Mouse (Mus musculus) spleen, adult 2 months (tissue): ENCODE measurements around the gene Slc43a1. TPM values are rescaled to one million over a fixed set of nuclear protein-coding genes. Genes with fewer than 3 reads are reported as not detected.

Source experiments
- DNase-seq, 2 experiments: peaks; one replicate each; pipeline versions ENCODE4 v3.0.0 to v3.0.0-alpha.2; 2012 to 2021; ENCODE audit warnings: low spot score in 2 of 2, low read depth in 1 of 2
- H3K27ac ChIP-seq: fragments of 200-500 bp; 2 replicates; pipeline ENCODE4 v1.5.1; 2012; ENCODE audit warnings: low read length, inconsistent platforms; ENCODE audit not compliant: insufficient read depth
- H3K27me3 ChIP-seq: fragments of 200-500 bp; 2 replicates; pipeline ENCODE4 v1.6.1; 2012; ENCODE audit warnings: mild to moderate bottlenecking, moderate library complexity, low read length, inconsistent platforms; ENCODE audit not compliant: control insufficient read depth, insufficient read depth
- H3K36me3 ChIP-seq: fragments of 200-500 bp; 2 replicates; pipeline ENCODE4 v1.6.1; 2012; ENCODE audit warnings: mild to moderate bottlenecking, low read length, inconsistent platforms; ENCODE audit not compliant: control insufficient read depth, insufficient read depth
- H3K4me1 ChIP-seq: fragments of 200-500 bp; 2 replicates; pipeline ENCODE4 v1.6.1; 2011; ENCODE audit warnings: inconsistent platforms; ENCODE audit not compliant: control insufficient read depth, insufficient read depth, insufficient read length
- H3K4me3 ChIP-seq: fragments of 200-500 bp; 2 replicates; pipeline ENCODE4 v1.5.1; 2011; ENCODE audit warnings: mild to moderate bottlenecking, inconsistent platforms; ENCODE audit not compliant: insufficient read depth, insufficient read length; ENCODE audit errors: extremely low read depth
- CTCF ChIP-seq: fragments of 200-500 bp; IDR thresholded peaks from 2 replicates; pipeline ENCODE4 v1.5.1; 2011; ENCODE audit warnings: mild to moderate bottlenecking, inconsistent platforms; ENCODE audit not compliant: insufficient read depth, insufficient read length, insufficient replicate concordance; ENCODE audit errors: extremely low read depth
- POLR2A ChIP-seq: fragments of 200-500 bp; IDR thresholded peaks from 2 replicates; pipeline ENCODE4 v1.6.1; 2011; ENCODE audit warnings: low read depth, low read length, inconsistent platforms
- WGBS: fragments of 180-500 bp; shearing (Covaris S2); methylation state at CpG from one replicate; pipeline ENCODE4 v1.1.7; 2018; 5-methylcytosine and 5-hydroxymethylcytosine counted together
- polyA plus RNA-seq: library from polyadenylated mRNA; depleted of rRNA; stranded (reverse); fragments of >200 nt; gene quantifications from 2 replicates; pipeline ENCODE4 v1.2.3, GENCODE M21; 2012

The Slc43a1 gene
- polyA plus RNA-seq, 1 experiment: 70.0 TPM

DNA sequence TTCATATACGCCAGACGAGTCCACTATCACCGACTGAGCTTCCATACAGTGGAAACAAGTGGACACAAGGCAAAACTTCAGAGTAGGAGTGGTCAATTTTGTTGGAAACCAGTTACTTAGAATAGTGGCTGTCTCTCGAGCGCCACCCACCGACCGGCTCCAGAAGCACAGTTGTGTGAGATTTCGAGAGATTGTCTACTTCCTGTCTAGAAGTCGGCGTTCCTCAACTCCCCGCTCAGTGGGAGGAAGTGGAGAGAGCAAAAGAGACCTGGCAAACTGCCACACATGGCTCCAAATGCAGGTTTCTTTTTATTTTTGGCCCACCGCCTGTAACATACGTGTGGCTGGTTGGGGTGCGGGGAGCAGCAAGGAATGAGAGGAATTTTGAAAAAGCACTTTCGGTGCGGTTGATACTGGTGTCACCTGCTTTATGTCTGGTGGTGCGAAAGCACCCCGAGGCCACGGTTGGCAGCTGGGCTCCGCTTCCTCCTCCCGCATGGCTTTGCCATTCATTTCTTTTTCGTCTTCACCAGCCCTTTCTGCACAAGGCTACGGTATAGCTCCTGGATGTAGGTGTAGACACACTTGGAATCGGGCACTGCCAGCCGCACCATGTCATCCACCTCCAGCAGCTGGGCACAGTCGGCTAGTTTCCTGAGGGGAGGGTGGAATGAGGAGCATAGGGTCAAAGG, 27.6 kb upstream of the Slc43a1 start:
- TF ChIP-seq POLR2A: no peak; the same call in 1 of the 2 replicates
- TF ChIP-seq CTCF: peak; percentile 69; the same call in 1 of the 2 replicates
- H3K36me3 ChIP-seq: no peaks in the 10 kb centered on the region
- H3K4me3 ChIP-seq: peak overlapping the region; percentile 23; the same call in 1 of the 2 replicates
- no peaks in the 10 kb centered on the region; the same call in 1 of the 2 replicates for H3K4me1 ChIP-seq
- peak overlapping the region; percentile 11; the same call in 1 of the 2 replicates for H3K27ac ChIP-seq
- peak; percentile 56 to 74 for DNase-seq
- 39% methylated on average over 26 of the region's 26 CpGs for WGBS
- no peaks in the 10 kb centered on the region for H3K27me3 ChIP-seq

GRCm38 (mm10) chr2:84811880-84812279, 26.8 kb upstream of the Slc43a1 start:
- no peak overlapping the region for H3K4me3 ChIP-seq
- no peaks in the 10 kb centered on the region; the same call in 1 of the 2 replicates for H3K4me1 ChIP-seq
- TF ChIP-seq CTCF: no peak
- no peak for TF ChIP-seq POLR2A
- DNase-seq: no peak
- WGBS: 75% methylated on average over 7 of the region's 7 CpGs
- no peaks in the 10 kb centered on the region for H3K27me3 ChIP-seq
- peak overlapping the region; percentile 33; the same call in 1 of the 2 replicates for H3K27ac ChIP-seq
- no peaks in the 10 kb centered on the region for H3K36me3 ChIP-seq

- Histone ChIP-seq H3K4me3 (no peak overlapping the region), H3K4me1 (no peaks in the 10 kb centered on the region; the same call in 1 of the 2 replicates), H3K27ac (no peak overlapping the region), H3K27me3 (no peaks in the 10 kb centered on the region), H3K36me3 (no peaks in the 10 kb centered on the region)
- 94% methylated on average over 6 of the region's 6 CpGs for WGBS
- DNase-seq: no peak
- TF ChIP-seq POLR2A (no peak), CTCF (no peak)
Measured at GRCm38 (mm10) chr2:84812676-84813075, 26.0 kb upstream of the Slc43a1 start.

DNA sequence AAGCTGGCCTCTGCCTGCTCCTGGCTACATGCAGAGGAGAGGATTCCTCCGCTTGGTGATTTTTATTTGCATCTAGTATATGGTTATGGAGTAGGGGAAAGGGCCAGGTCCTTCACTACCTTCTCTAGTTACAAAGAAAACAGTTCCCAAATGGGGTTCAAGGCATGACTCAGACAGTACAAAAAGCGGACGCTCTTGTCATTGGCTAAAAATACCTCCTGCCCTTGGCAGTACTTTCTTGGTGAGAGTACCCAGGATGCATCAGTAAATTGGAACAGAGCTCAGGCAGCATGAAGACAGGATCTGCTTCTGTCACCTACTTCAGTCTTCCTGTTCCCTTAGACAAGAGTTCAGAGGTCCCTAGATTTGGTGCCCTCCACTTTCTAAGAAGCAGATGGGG, 18.8 kb upstream of the Slc43a1 start:
- H3K27me3 ChIP-seq: no peaks in the 10 kb centered on the region; the same call in 1 of the 2 replicates
- H3K27ac ChIP-seq: no peak overlapping the region
- WGBS: 39% methylated on average over 3 of the region's 3 CpGs

GRCm38 (mm10) chr2:84822552-84822951, 16.1 kb upstream of the Slc43a1 start, which contains the start of gene Smtnl1:
Gene Smtnl1 (minus strand): TSS chr2:84822652.
- no peak within 1 kb of the TSS for H3K4me3 ChIP-seq
- WGBS: 58% methylated on average over 13 of the region's 13 CpGs
- TF ChIP-seq CTCF: no peak
- TF ChIP-seq POLR2A: no peak
- no peak within 1 kb of the TSS for H3K27ac ChIP-seq
- peaks cover 4% of the 10 kb centered on the region; the same call in 1 of the 2 replicates for H3K4me1 ChIP-seq
- no peaks in the 10 kb centered on the region for H3K36me3 ChIP-seq
- no peaks in the 10 kb centered on the region; the same call in 1 of the 2 replicates for H3K27me3 ChIP-seq
- no peak for DNase-seq

More for the DNA sequence above, 18.8 kb upstream of the Slc43a1 start:
- Histone ChIP-seq H3K36me3 (no peaks in the 10 kb centered on the region), H3K4me1 (no peaks in the 10 kb centered on the region), H3K4me3 (no peak overlapping the region)
- TF ChIP-seq POLR2A (no peak), CTCF (no peak)
- no peak for DNase-seq

DNA sequence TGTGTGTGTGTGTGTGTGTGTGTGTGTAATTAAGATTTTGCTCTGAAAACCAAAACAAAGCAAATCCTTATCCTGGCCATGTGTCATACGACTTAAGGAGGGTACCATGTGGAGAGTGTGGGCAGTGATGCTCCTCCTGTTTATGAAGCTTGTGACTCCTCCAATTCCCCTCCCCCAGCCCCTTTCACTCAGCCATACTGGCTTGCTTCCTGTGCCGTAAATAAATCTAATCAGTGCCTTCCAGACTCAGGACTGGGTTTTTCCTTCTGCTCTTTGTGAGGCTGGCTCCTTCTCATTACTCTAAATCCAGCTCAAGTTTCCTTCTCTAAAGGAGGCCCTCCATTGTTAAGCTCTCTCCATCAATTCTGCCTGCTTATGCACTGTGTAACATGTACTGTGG, 15.4 kb upstream of the Slc43a1 start:
- peaks cover 5% of the 10 kb centered on the region; the same call in 1 of the 2 replicates for H3K4me1 ChIP-seq
- TF ChIP-seq POLR2A (no peak), CTCF (no peak)
- WGBS: 19% methylated on average over 2 of the region's 2 CpGs
- H3K27ac ChIP-seq: no peak overlapping the region
- no peaks in the 10 kb centered on the region; the same call in 1 of the 2 replicates for H3K27me3 ChIP-seq
- no peak for DNase-seq
- H3K4me3 ChIP-seq: no peak overlapping the region
- H3K36me3 ChIP-seq: no peaks in the 10 kb centered on the region

DNA sequence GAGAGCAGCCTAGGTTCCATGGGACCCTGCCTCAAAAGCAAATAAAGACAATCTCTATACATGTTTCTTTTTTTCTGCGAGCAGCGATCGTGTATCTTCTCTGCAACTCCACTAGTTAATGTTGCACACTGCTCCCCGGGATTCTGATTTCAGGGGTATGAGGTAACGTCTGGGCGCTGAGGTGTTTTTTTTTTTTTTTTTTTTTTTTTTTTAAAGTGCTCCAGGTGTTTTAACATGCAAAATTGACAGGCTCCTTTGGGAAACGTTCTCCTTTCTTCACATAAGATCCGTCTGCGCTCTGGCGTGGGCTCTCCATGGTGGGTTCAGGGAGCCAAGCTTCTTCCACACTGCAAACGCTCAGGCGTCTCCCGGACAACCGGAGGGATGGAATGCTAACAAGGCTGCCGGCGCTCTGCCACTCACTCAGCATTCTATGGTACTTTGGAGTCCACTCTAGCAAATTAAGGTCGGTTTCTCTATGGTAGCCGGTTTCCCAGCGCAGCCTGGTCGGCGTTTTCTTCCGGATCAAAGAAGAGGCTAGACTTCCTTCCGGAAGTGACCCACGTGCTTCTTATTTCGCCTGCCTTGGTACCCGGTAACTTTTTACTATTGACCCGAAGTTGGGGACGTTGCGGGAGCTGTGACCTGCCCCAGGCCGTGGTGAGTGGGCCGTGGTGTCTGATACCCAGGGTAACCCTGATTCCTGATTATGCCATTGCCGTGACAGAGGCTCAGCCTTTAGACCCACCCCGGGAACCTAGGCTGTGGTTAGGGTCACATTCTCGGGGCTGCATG, 12.0 kb upstream of the Slc43a1 start, which contains the start of gene Timm10:
Timm10 (plus strand) TSS at position 510 of the 795 bp plus-strand sequence.
- Histone ChIP-seq H3K4me3 (peak within 1 kb of the TSS; percentile 96), H3K27ac (no peak within 1 kb of the TSS; the same call in 1 of the 2 replicates), H3K36me3 (no peaks in the 10 kb centered on the region; the same call in 1 of the 2 replicates), H3K4me1 (peaks cover 5% of the 10 kb centered on the region; the same call in 1 of the 2 replicates), H3K27me3 (no peaks in the 10 kb centered on the region; the same call in 1 of the 2 replicates)
- TF ChIP-seq CTCF (no peak), POLR2A (no peak)
- DNase-seq: peak; percentile 63 to 82
- WGBS: under 1% methylated on average over 34 of the region's 34 CpGs
